Mouse (Mus musculus): ENCODE results near the gene Gm45837. TPM values are rescaled to one million over a fixed set of nuclear protein-coding genes. Genes with fewer than 3 reads are reported as not detected.
"Not testable (repeated sequence)": the region's sequence is repeated elsewhere in the genome, so short reads cannot be mapped to it uniquely, and the experiment has no call there.

Gm45837 gene
- total and polyA plus RNA-seq, 2 experiments: not detected

DNA sequence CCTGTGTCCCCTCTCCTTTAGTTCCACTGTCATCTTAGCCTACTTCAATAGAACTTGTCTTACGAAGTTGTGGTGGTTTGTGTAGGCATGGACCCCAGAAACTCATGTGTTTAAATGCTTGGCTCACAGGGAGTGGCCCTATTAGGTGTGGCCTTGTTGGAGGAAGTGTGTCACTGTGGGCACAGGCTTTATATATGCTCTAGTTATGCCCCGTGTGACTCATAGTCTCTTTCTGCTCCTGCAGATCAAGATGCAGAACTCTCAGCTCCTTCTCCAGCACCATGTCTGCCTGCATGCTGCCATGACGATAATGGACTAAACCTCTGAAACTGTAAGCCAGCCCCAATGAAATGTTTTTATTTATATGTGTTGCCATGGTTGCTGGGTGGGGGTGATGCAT is 137.0 kb downstream of the Gm45837 start:
- no peaks in the 10 kb centered on the region for H3K27me3 ChIP-seq (ENCODE audit: control insufficient read depth, insufficient read depth, low read length)
- DNase-seq (ENCODE audit: extremely low read depth, low read depth, low spot score): no peak
- H3K4me3 ChIP-seq (ENCODE audit: insufficient read depth, low read depth, low read length): 0 out of 2 replicates have a peak overlapping the region, but pooled peaks have one; percentile 7
- no peaks in the 10 kb centered on the region for H3K36me3 ChIP-seq (ENCODE audit: control insufficient read depth, insufficient read depth, low read length)
- no peaks in the 10 kb centered on the region for H3K79me2 ChIP-seq (ENCODE audit: control insufficient read depth, insufficient read depth, low read length)
- WGBS: 84% methylated on average over 3 of the region's 3 CpGs
- H3K27ac ChIP-seq (replicated peaks; ENCODE audit: insufficient read depth, low read depth, low read length): no peak overlapping the region
- TF ChIP-seq CTCF (IDR thresholded peaks at IDR 0.05; ENCODE audit: low read depth, low read length) (no peak), POLR2A (IDR thresholded peaks at IDR 0.05; ENCODE audit: extremely low read depth, insufficient read depth, low read length) (no peak)
- no peaks in the 10 kb centered on the region for H3K4me1 ChIP-seq (ENCODE audit: control insufficient read depth, insufficient read depth, low read length)
- no peak overlapping the region for H3K9ac ChIP-seq (ENCODE audit: low read depth, low read length)

DNA sequence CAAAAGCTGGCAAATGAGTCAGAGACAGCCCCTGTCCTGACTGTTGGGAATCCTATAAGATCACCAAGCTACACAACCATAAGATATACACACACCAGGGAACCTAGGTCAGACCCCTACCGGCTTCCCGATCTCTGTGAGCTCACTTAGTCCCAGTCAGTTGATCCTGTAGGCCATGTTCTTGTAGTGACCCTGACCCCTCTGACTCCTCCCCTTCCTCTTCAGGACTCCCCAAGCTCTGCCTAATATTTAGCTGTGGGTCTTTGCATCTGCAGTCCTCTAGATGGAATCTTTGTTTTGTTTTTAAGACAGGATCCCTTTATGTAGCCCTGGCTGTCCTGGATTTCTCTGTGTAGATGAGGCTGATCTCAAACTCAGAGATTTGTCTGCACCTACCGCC is 138.6 kb downstream of the Gm45837 start:
- Histone ChIP-seq H3K79me2 (ENCODE audit: control insufficient read depth, insufficient read depth, low read length) (no peaks in the 10 kb centered on the region), H3K27ac (replicated peaks; ENCODE audit: insufficient read depth, low read depth, low read length) (peak overlapping the region; percentile 35; the same call in 1 of the 2 replicates), H3K36me3 (ENCODE audit: control insufficient read depth, insufficient read depth, low read length) (no peaks in the 10 kb centered on the region), H3K27me3 (ENCODE audit: control insufficient read depth, insufficient read depth, low read length) (no peaks in the 10 kb centered on the region), H3K9ac (ENCODE audit: low read depth, low read length) (no peak overlapping the region), H3K4me3 (ENCODE audit: insufficient read depth, low read depth, low read length) (no peak overlapping the region), H3K4me1 (ENCODE audit: control insufficient read depth, insufficient read depth, low read length) (no peaks in the 10 kb centered on the region)
- DNase-seq (ENCODE audit: extremely low read depth, low read depth, low spot score): peak; percentile 26
- WGBS: 65% methylated on average over 3 of the region's 3 CpGs
- no peak for TF ChIP-seq CTCF (IDR thresholded peaks at IDR 0.05; ENCODE audit: low read depth, low read length)
- no peak for TF ChIP-seq POLR2A (IDR thresholded peaks at IDR 0.05; ENCODE audit: extremely low read depth, insufficient read depth, low read length)

DNA sequence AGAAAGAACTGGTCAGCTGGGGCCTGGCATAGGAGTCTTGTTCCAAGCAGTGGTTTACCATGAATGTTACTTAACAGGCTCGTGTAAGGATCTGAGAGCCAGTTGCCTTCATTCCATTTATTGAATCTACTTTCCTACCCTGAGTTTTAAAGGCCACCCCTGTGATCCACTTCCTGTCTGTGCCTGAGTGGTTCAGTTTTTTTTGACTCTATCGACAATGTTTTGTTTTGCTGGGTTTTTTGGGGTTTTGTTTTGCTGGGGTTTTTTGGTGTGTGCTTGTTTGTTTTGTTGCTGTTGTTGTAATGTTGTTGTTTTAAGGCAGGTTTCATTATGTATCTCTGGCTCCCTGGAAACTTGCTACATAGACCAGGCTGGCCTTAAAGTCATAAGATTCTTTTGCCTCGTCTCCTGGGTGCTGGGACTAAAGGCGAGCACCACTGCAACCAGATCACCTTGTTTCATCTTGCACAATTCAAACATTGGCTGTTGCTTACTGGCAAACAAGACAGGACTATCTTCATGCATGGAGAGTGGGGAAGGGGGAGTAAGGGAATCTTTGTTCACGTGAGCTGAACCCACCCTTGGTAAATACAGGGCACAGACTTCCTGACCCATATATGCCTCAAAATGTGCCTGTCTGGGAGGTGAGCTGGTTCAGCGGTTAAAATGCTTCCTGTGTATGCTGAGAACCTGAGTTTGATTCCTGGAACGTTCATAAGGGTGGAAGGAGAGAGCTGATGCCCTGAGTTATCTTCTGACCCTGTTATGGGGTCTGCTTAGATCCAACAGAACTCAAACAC is 140.2 kb downstream of the Gm45837 start:
- TF ChIP-seq POLR2A (IDR thresholded peaks at IDR 0.05; ENCODE audit: extremely low read depth, insufficient read depth, low read length) (no peak), CTCF (IDR thresholded peaks at IDR 0.05; ENCODE audit: low read depth, low read length) (no peak)
- no peaks in the 10 kb centered on the region for H3K79me2 ChIP-seq (ENCODE audit: control insufficient read depth, insufficient read depth, low read length)
- WGBS: 62% methylated on average over 7 of the region's 7 CpGs
- no peak for DNase-seq (ENCODE audit: extremely low read depth, low read depth, low spot score)
- no peaks in the 10 kb centered on the region for H3K36me3 ChIP-seq (ENCODE audit: control insufficient read depth, insufficient read depth, low read length)
- H3K4me1 ChIP-seq (ENCODE audit: control insufficient read depth, insufficient read depth, low read length): no peaks in the 10 kb centered on the region
- H3K27me3 ChIP-seq (ENCODE audit: control insufficient read depth, insufficient read depth, low read length): no peaks in the 10 kb centered on the region
- no peak overlapping the region for H3K4me3 ChIP-seq (ENCODE audit: insufficient read depth, low read depth, low read length)
- H3K27ac ChIP-seq (replicated peaks; ENCODE audit: insufficient read depth, low read depth, low read length): peak overlapping the region; percentile 47
- no peak overlapping the region for H3K9ac ChIP-seq (ENCODE audit: low read depth, low read length)

DNA sequence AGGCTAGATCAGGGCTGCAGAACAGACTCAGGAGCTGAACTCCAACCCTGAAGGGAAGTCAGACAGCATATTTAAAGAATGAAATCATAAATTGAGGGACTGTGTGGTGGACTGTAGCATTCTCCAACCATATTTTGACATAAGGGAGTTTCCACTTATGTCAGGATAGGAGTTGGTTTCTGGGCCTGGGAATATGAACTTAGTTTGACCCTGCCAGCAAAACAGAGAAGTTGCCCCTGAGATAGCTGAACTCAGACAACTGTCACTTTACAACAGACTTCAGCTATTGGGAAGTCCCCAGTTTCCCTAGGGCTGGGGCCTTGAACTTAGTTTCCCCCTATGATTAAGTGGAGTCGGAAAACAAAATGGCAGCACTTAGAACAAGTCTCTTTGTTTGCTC is 140.8 kb downstream of the Gm45837 start:
- peak; percentile 45 for DNase-seq (ENCODE audit: extremely low read depth, low read depth, low spot score)
- Histone ChIP-seq H3K79me2 (ENCODE audit: control insufficient read depth, insufficient read depth, low read length) (no peaks in the 10 kb centered on the region), H3K27ac (replicated peaks; ENCODE audit: insufficient read depth, low read depth, low read length) (peak overlapping the region; percentile 47; the same call in 1 of the 2 replicates), H3K4me3 (ENCODE audit: insufficient read depth, low read depth, low read length) (no peak overlapping the region), H3K9ac (ENCODE audit: low read depth, low read length) (no peak overlapping the region), H3K27me3 (ENCODE audit: control insufficient read depth, insufficient read depth, low read length) (no peaks in the 10 kb centered on the region), H3K4me1 (ENCODE audit: control insufficient read depth, insufficient read depth, low read length) (no peaks in the 10 kb centered on the region), H3K36me3 (ENCODE audit: control insufficient read depth, insufficient read depth, low read length) (no peaks in the 10 kb centered on the region)
- TF ChIP-seq POLR2A (IDR thresholded peaks at IDR 0.05; ENCODE audit: extremely low read depth, insufficient read depth, low read length) (no peak), CTCF (IDR thresholded peaks at IDR 0.05; ENCODE audit: low read depth, low read length) (no peak)
- 86% methylated on average over 1 of the region's 1 CpGs for WGBS

DNA sequence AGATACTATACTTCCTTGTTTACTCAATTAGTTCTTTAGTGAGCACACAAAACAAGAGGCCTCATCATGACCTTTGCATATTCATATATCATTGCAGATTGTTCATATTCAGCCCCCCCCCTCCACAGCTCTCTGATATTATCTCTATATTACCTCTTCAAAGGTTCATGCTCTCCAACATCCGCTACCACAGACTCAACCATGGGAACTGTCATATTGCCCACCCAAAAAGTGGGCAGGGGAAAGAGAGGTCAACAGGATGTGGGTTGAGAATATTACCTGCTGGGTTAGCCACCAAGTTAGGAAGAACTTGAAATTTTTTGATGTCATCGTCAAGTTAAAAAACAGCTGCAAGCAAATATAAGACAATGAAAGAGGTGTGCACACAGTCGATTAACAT is 144.8 kb downstream of the Gm45837 start:
- not testable (repeated sequence) for H3K9ac ChIP-seq (ENCODE audit: low read depth, low read length); H3K36me3 ChIP-seq (ENCODE audit: control insufficient read depth, insufficient read depth, low read length); H3K79me2 ChIP-seq (ENCODE audit: control insufficient read depth, insufficient read depth, low read length); H3K4me1 ChIP-seq (ENCODE audit: control insufficient read depth, insufficient read depth, low read length); H3K27ac ChIP-seq (replicated peaks; ENCODE audit: insufficient read depth, low read depth, low read length); H3K4me3 ChIP-seq (ENCODE audit: insufficient read depth, low read depth, low read length); DNase-seq (ENCODE audit: extremely low read depth, low read depth, low spot score); H3K27me3 ChIP-seq (ENCODE audit: control insufficient read depth, insufficient read depth, low read length)
- 93% methylated on average over 3 of the region's 3 CpGs for WGBS

DNA sequence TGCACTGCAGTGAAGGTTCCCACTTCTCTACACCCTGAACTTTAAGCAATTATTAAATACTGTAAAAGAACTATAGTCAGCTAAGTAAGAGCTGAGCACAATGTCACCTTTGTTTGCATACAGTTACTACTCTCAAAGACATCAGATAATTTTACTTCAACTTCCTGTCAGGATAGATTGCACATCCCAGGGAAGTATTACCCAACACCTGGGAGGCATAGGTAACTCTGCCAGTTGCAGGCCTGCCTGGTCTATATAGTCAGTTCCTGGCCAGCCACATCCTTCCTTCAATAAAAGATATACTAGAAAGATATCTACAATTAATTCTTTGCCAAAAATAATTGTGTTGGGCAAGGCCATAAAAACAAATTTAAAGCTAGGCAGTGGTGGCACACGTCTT is 146.7 kb downstream of the Gm45837 start:
- H3K4me3 ChIP-seq (ENCODE audit: insufficient read depth, low read depth, low read length): no peak overlapping the region
- H3K79me2 ChIP-seq (ENCODE audit: control insufficient read depth, insufficient read depth, low read length): no peaks in the 10 kb centered on the region
- H3K4me1 ChIP-seq (ENCODE audit: control insufficient read depth, insufficient read depth, low read length): no peaks in the 10 kb centered on the region
- no peak for DNase-seq (ENCODE audit: extremely low read depth, low read depth, low spot score)
- no peak overlapping the region for H3K9ac ChIP-seq (ENCODE audit: low read depth, low read length)
- TF ChIP-seq CTCF (IDR thresholded peaks at IDR 0.05; ENCODE audit: low read depth, low read length) (no peak), POLR2A (IDR thresholded peaks at IDR 0.05; ENCODE audit: extremely low read depth, insufficient read depth, low read length) (no peak)
- H3K36me3 ChIP-seq (ENCODE audit: control insufficient read depth, insufficient read depth, low read length): no peaks in the 10 kb centered on the region
- 64% methylated on average over 1 of the region's 1 CpGs for WGBS
- no peak overlapping the region for H3K27ac ChIP-seq (replicated peaks; ENCODE audit: insufficient read depth, low read depth, low read length)
- H3K27me3 ChIP-seq (ENCODE audit: control insufficient read depth, insufficient read depth, low read length): no peaks in the 10 kb centered on the region

DNA sequence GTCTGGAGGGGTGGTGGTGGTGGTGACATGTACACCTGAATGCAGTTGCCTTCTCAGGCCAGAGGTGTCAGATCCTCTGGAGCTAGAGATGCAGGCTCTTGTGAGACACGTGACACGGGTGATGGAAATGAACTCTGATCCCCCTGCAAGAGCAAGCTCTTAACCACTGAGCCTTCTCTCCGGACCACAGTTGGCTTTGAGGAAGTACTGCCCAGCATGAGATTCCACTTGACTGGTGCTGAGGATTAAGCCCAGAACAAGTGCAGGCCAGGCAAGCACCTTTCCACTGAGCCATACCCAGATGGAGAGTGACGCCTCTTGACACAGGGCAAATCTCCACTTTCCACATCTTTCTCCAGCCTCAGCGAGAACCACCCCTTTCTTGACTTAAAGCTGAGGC is 148.7 kb downstream of the Gm45837 start:
- H3K27ac ChIP-seq (replicated peaks; ENCODE audit: insufficient read depth, low read depth, low read length); DNase-seq (ENCODE audit: extremely low read depth, low read depth, low spot score); H3K79me2 ChIP-seq (ENCODE audit: control insufficient read depth, insufficient read depth, low read length); H3K4me3 ChIP-seq (ENCODE audit: insufficient read depth, low read depth, low read length); H3K36me3 ChIP-seq (ENCODE audit: control insufficient read depth, insufficient read depth, low read length); H3K27me3 ChIP-seq (ENCODE audit: control insufficient read depth, insufficient read depth, low read length); H3K9ac ChIP-seq (ENCODE audit: low read depth, low read length); H3K4me1 ChIP-seq (ENCODE audit: control insufficient read depth, insufficient read depth, low read length): not testable (repeated sequence)
- 88% methylated on average over 5 of the region's 5 CpGs for WGBS

All from liver, adult 2 months (tissue).